Mouse (Mus musculus) forebrain, embryonic 16.5 days (tissue): Measurements from ENCODE around the gene Gpr137c. TPM values are rescaled to one million over a fixed set of nuclear protein-coding genes. Genes with fewer than 3 reads are reported as not detected.

Experiments
- ATAC-seq: fragments of 200-750 bp; cut with Nextera tagmentation; 2 replicates; pipeline ENCODE4 v1.8.0; 2017; ENCODE audit warnings: mild to moderate bottlenecking, moderate library complexity
- H3K27ac ChIP-seq: fragments of 300-500 bp; sonication (generic); 2 replicates; pipeline ENCODE4 v1.5.1; 2014; ENCODE audit warnings: low read length, control low read depth
- H3K27me3 ChIP-seq: fragments of 300-500 bp; sonication (generic); replicated peaks from 2 replicates; pipeline ENCODE4 v1.6.1; 2014; ENCODE audit warnings: low read length; ENCODE audit not compliant: control insufficient read depth, insufficient read depth
- H3K36me3 ChIP-seq: fragments of 300-500 bp; sonication (generic); 2 replicates; pipeline ENCODE4 v1.6.1; 2014; ENCODE audit not compliant: control insufficient read depth, insufficient read depth
- H3K4me1 ChIP-seq: fragments of 300-500 bp; sonication (generic); replicated peaks from 2 replicates; pipeline ENCODE4 v1.6.1; 2014; ENCODE audit warnings: low read length; ENCODE audit not compliant: control insufficient read depth, insufficient read depth
- H3K4me2 ChIP-seq: fragments of 300-500 bp; sonication (generic); 2 replicates; pipeline ENCODE4 v1.6.1; 2014; ENCODE audit warnings: mild to moderate bottlenecking, low read length, control low read depth
- H3K4me3 ChIP-seq: fragments of 300-500 bp; sonication (generic); replicated peaks from 2 replicates; pipeline ENCODE4 v1.5.1; 2014; ENCODE audit warnings: mild to moderate bottlenecking, low read length, control low read depth
- H3K9ac ChIP-seq: fragments of 300-500 bp; sonication (generic); replicated peaks from 2 replicates; pipeline ENCODE4 v1.6.1; 2014; ENCODE audit warnings: low read depth, low read length, control low read depth
- H3K9me3 ChIP-seq: fragments of 300-500 bp; sonication (generic); 2 replicates; pipeline ENCODE4 v1.6.1; 2016; ENCODE audit warnings: low read length; ENCODE audit not compliant: control insufficient read depth
- WGBS: fragments of 180-500 bp; shearing (Covaris S2); extraction: QIAGEN DNeasy Blood & Tissue Kit; methylation state at CpG from one replicate; pipeline ENCODE4 v1.1.7; 2014; 5-methylcytosine and 5-hydroxymethylcytosine counted together
- polyA plus RNA-seq: library from polyadenylated mRNA; unstranded; fragments of >200 nt; fragmentation: Nextera tagmentation; extraction: Ambion mirVana; gene quantifications from 2 replicates; pipeline ENCODE4 v1.2.1, GENCODE M21; 2015

Gpr137c gene
- 10.8 and 15.1 TPM in 2 replicates for polyA plus RNA-seq

DNA sequence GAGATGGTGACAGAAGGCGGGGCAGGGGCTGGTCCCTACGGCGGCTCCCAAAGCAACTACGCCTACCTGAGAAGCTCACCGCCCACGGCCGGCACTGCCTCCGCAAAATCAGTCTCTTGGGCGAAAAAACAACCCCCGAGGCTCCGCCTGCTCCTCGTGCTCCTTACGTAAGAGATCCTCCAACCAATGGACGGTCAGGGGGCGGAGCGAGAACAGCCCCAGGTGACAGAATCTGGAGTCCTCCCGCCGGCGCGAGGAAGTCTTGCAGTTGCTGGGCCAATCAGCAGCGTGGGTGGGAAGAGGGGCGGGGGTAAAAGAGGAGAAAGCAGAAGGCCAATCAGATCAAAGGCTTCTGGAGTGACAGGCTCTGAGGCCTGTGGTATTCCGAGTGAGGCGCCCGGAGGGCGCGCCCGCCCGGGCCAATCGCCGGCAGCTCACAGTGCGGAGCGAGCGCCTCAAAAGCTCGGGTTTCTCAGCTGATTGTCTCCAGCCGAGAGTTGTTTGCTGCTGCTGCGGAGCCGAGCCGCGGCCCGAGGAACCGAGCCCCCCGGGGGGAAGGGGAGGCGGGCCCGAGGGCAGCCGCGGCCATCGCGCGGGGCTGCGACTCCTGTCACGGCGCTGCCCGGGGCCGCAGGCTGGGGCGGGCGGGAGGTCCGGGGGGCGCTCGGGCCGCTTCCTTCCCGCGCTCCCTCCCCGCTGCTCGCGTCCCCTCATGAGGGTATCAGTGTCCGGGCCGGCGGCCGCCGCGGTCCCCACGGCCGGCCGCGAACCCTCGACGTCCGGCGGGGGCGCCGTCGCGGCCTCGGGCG is at the start of gene Gpr137c:
Gpr137c (plus strand) TSS at position 437 of the 809 bp plus-strand sequence.
- peak within 1 kb of the TSS; percentile 82 for H3K4me2 ChIP-seq
- 0% methylated on average over 82 of the region's 86 CpGs for WGBS
- peaks cover 18% of the 10 kb centered on the region for H3K4me1 ChIP-seq
- peak within 1 kb of the TSS; percentile 80 for H3K9ac ChIP-seq
- peak within 1 kb of the TSS; percentile 86 for H3K4me3 ChIP-seq
- ATAC-seq = peak; percentile 99
- H3K9me3 ChIP-seq = no peaks in the 10 kb centered on the region
- no peaks in the 10 kb centered on the region for H3K27me3 ChIP-seq
- H3K27ac ChIP-seq = peak within 1 kb of the TSS; percentile 96
- H3K36me3 ChIP-seq = no peaks in the 10 kb centered on the region; the same call in 1 of the 2 replicates

DNA sequence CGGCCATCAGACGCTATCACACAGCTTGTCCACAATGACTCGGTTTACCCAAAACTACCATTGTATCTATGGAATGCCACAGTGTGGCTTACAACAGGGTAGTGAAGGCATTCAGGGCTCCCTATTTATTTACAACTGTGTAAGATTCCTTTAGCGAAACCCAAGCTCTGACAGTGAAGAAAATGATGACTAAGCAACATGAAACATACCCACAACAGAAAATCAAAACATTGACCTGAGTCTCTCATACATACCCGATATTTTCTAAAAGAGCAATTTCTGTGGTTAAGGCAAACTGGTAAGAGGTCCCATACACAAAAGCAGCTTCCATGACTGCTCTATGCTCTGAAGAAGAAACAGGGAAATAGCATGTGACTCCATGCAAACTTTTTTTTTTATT is 47.3 kb upstream of the Gpr137c start:
- no peaks in the 10 kb centered on the region for H3K9me3 ChIP-seq
- H3K36me3 ChIP-seq = no peaks in the 10 kb centered on the region
- ATAC-seq = no peak
- H3K4me2 ChIP-seq = no peak overlapping the region
- no peak overlapping the region for H3K4me3 ChIP-seq
- no peak overlapping the region for H3K27ac ChIP-seq
- no peaks in the 10 kb centered on the region for H3K27me3 ChIP-seq
- H3K4me1 ChIP-seq = no peaks in the 10 kb centered on the region
- H3K9ac ChIP-seq = no peak overlapping the region
- 97% methylated on average over 5 of the region's 5 CpGs for WGBS

- H3K27ac ChIP-seq = no peak overlapping the region
- no peak for ATAC-seq
- H3K27me3 ChIP-seq = no peaks in the 10 kb centered on the region
- H3K4me2 ChIP-seq = no peak overlapping the region
- 78% methylated on average over 14 of the region's 14 CpGs for WGBS
- H3K4me1 ChIP-seq = no peaks in the 10 kb centered on the region
- no peaks in the 10 kb centered on the region for H3K36me3 ChIP-seq
- H3K9ac ChIP-seq = no peak overlapping the region
- no peak overlapping the region for H3K4me3 ChIP-seq
- H3K9me3 ChIP-seq = no peaks in the 10 kb centered on the region
These were observed 44.3 kb upstream of the Gpr137c start for GRCm38 (mm10) chr14:45175012-45175740.

- no peak for ATAC-seq
- no peak overlapping the region for H3K9ac ChIP-seq
- whole genome bisulfite sequencing = 71% methylated on average over 2 of the region's 2 CpGs
- no peaks in the 10 kb centered on the region for H3K4me1 ChIP-seq
- no peaks in the 10 kb centered on the region for H3K9me3 ChIP-seq
- no peak overlapping the region for H3K27ac ChIP-seq
- no peaks in the 10 kb centered on the region for H3K27me3 ChIP-seq
- H3K4me3 ChIP-seq = no peak overlapping the region
- peaks cover 3% of the 10 kb centered on the region; the same call in 1 of the 2 replicates for H3K36me3 ChIP-seq
- no peak overlapping the region for H3K4me2 ChIP-seq
These were observed 40.3 kb upstream of the Gpr137c start for GRCm38 (mm10) chr14:45179186-45179585.

- H3K4me3 ChIP-seq = no peak overlapping the region
- H3K27ac ChIP-seq = no peak overlapping the region
- H3K36me3 ChIP-seq = peaks cover 3% of the 10 kb centered on the region; the same call in 1 of the 2 replicates
- H3K4me2 ChIP-seq = no peak overlapping the region
- H3K4me1 ChIP-seq = no peaks in the 10 kb centered on the region
- H3K9me3 ChIP-seq = no peaks in the 10 kb centered on the region
- 90% methylated on average over 2 of the region's 2 CpGs for WGBS
- no peak overlapping the region for H3K9ac ChIP-seq
- ATAC-seq = no peak
- H3K27me3 ChIP-seq = no peaks in the 10 kb centered on the region
These were observed 39.9 kb upstream of the Gpr137c start for GRCm38 (mm10) chr14:45179606-45180005.

DNA sequence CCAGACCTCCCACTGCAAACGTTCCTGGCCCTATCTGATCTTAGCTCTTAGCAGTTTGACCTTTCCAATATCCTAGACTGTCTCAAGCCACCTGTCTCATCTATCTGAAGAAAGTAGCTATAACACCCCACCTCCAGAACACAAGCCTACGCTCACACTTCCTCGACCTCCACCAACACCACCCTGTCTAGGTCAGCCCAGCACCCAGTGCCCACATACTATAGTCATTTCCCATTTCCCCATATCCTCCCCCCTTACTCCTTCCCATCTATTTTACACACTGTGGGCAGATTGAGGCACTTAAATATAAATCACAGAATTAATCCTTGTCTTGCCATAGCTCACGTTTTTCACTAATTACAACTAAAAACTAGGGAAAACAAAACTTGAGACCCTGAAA is 37.9 kb upstream of the Gpr137c start:
- 91% methylated on average over 4 of the region's 4 CpGs for WGBS
- peaks cover 3% of the 10 kb centered on the region for H3K36me3 ChIP-seq
- no peak for ATAC-seq
- no peak overlapping the region for H3K9ac ChIP-seq
- no peak overlapping the region for H3K27ac ChIP-seq
- no peaks in the 10 kb centered on the region for H3K9me3 ChIP-seq
- no peak overlapping the region for H3K4me3 ChIP-seq
- no peaks in the 10 kb centered on the region for H3K27me3 ChIP-seq
- no peak overlapping the region for H3K4me2 ChIP-seq
- H3K4me1 ChIP-seq = no peaks in the 10 kb centered on the region

DNA sequence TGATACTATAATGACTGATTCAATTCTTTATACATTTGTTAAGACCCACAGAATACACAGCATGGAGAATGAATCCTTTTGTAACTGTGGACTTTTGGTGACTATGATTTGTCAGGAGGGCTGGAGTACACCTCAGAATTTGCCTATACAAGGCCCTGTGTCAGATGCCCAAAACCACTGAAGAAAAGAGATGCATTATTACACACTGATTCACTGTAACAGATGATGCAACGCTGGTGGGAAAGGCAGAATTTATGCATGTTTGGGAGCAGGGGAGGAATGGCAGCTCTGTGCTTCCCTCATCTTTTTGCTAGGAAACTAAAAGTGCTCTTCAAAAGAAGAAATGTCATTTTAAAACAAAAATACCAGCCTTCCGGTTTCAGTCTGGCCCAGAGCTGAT is 28.5 kb upstream of the Gpr137c start:
- no peak overlapping the region for H3K4me2 ChIP-seq
- ATAC-seq = no peak
- peaks cover 2% of the 10 kb centered on the region; the same call in 1 of the 2 replicates for H3K36me3 ChIP-seq
- no peak overlapping the region for H3K27ac ChIP-seq
- H3K27me3 ChIP-seq = no peaks in the 10 kb centered on the region
- H3K9ac ChIP-seq = no peak overlapping the region
- 83% methylated on average over 2 of the region's 2 CpGs for WGBS
- H3K9me3 ChIP-seq = peaks cover 3% of the 10 kb centered on the region; the same call in 1 of the 2 replicates
- no peak overlapping the region for H3K4me3 ChIP-seq
- H3K4me1 ChIP-seq = no peaks in the 10 kb centered on the region

GRCm38 (mm10) chr14:45200607-45201006 is 18.9 kb upstream of the Gpr137c start:
- H3K4me1 ChIP-seq = no peaks in the 10 kb centered on the region
- no peak overlapping the region for H3K4me2 ChIP-seq
- no peaks in the 10 kb centered on the region for H3K9me3 ChIP-seq
- peaks cover 6% of the 10 kb centered on the region for H3K36me3 ChIP-seq
- no peak for ATAC-seq
- H3K27me3 ChIP-seq = no peaks in the 10 kb centered on the region
- H3K4me3 ChIP-seq = no peak overlapping the region
- H3K27ac ChIP-seq = no peak overlapping the region
- H3K9ac ChIP-seq = no peak overlapping the region

DNA sequence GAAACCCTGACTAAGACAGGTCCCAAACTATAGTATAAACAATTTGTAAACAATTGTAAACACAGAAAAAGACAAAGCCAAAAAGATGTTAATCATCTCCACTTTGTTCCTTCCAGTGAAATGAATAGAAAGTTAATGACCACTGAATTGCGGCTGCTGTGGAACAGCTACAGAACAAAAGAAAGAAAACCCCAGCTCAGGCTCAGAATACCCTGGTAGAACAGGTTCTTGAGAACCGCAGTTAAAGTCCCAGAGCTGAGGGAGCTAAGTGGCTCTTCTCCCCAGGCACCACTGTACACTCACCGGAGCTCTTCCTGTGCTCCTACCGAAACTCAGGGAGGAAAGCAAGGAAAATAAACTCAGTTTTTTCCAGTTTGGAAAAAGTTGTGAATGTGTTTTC is 8.8 kb upstream of the Gpr137c start:
- Histone ChIP-seq H3K4me3 (no peak overlapping the region), H3K9ac (no peak overlapping the region), H3K9me3 (no peaks in the 10 kb centered on the region), H3K4me1 (no peaks in the 10 kb centered on the region), H3K27ac (no peak overlapping the region), H3K27me3 (no peaks in the 10 kb centered on the region), H3K4me2 (no peak overlapping the region), H3K36me3 (peaks cover 15% of the 10 kb centered on the region)
- ATAC-seq = no peak
- 60% methylated on average over 4 of the region's 4 CpGs for WGBS
